Mouse (Mus musculus): ENCODE data around the gene Emx1.

Emx1 gene

GRCm38 (mm10) chr6:85230762-85231161 lies 43.5 kb downstream of the Emx1 start:
- no peak for DNase-seq (ENCODE audit: low read depth, low spot score)

GRCm38 (mm10) chr6:85231469-85231868 lies 44.2 kb downstream of the Emx1 start:
- no peak for DNase-seq (ENCODE audit: low read depth, low spot score)

DNA sequence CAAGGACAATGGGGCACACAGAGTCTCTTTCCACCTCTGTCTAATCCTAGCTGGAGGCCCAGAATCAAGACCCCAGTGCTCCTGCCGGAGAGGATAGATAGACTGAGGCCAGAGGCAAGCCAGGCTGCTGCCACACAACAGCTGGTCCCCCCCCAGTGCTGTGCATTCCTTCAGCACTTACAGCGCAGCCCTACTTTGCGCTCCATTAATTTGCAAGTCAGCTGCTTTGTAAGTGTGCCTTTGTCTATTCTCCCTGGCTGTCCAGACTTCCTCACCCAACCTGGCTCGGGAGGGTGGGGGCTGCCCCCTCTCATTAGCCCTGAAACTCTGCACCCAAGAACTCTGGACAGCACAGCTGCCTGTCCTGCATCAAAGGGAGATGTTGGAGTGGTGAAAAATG lies 44.8 kb downstream of the Emx1 start:
- no peak for DNase-seq (ENCODE audit: low read depth, low spot score)

DNA sequence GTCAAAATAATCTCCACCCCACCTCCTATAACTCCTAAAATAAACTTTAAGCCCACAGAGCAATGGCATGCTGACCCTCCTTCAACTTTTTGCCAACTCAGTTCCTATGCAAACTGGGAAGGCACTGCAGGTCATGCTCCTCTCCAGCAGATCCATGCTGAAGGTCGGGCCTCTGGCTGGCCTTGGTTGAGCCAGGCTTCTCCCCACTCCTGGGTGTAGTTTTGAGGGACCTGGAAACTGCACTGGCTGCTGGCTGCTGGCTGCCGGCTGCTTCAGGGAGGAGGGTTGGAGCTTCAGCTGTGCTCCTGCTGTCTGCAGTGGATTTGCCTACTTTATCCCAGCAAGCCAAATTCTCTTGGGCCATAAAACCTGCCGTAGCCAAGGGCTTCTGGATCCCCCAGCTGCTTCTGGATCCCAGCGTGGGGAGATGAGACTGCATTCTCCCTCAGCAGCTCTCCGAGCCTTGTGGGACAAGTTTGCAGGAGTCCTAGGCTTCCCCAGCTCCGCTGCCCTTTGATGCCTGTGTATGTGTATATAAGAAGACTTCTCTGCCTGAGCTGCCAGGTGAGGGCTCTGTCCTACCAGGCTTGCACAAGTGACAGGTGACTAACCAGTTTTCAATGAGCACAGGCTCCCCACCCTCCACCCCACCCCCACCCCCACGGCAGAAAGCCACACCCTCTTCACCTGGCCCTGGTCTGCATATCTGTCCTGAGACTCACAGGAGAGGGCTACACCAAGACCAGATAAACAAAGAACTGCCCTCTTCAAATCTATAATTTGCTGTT lies 45.8 kb downstream of the Emx1 start:
- no peak for DNase-seq (ENCODE audit: low read depth, low spot score)

DNA sequence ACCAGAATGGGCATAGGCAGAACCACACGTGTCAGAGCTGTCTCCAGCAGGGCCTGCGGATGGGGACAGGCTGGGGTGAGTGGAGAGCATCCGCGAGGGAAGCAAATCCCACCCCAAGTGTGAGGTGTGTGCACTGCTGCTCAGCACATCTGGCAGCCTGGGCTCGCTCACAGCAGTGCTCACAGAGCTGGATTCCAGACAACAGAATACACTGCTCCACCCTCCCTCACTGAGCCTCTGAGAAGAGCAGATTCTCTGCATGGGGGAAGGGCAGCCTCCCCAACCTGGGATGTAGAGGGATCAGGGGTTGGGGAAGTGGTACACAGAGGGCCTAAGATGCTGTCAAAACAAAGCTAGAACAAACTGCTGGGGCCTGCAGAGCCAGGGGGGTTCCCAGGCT lies 47.6 kb downstream of the Emx1 start:
- no peak for DNase-seq (ENCODE audit: low read depth, low spot score)

DNA sequence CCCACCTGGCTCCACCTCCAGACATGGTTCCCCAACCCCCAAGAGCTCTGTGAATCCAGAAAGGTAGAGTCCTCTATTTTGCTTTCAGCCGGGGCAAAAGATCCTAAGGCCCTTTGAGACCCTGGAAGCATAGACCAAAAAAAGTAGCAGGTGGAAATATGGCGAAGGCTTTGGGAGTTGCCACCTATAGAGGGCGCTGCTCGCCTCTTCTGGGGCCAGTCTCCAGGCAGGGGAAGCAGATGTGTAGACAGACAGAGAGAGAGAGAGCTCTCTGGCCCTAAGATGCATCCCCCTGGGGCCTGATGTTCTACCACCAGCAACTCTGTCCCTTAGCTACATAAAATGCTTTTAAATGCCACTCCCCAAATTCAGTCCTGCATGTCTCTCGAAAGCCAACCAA lies 49.8 kb downstream of the Emx1 start:
- no peak for DNase-seq (ENCODE audit: low read depth, low spot score)

- DNase-seq (ENCODE audit: low read depth, low spot score), result no peak
These were observed 50.5 kb downstream of the Emx1 start for GRCm38 (mm10) chr6:85237595-85238337.

GRCm38 (mm10) chr6:85239044-85239489 lies 51.8 kb downstream of the Emx1 start:
- DNase-seq (ENCODE audit: low read depth, low spot score), result peak; percentile 54

- no peak for DNase-seq (ENCODE audit: low read depth, low spot score)
These were observed 62.6 kb downstream of the Emx1 start for GRCm38 (mm10) chr6:85249821-85250220.

DNA sequence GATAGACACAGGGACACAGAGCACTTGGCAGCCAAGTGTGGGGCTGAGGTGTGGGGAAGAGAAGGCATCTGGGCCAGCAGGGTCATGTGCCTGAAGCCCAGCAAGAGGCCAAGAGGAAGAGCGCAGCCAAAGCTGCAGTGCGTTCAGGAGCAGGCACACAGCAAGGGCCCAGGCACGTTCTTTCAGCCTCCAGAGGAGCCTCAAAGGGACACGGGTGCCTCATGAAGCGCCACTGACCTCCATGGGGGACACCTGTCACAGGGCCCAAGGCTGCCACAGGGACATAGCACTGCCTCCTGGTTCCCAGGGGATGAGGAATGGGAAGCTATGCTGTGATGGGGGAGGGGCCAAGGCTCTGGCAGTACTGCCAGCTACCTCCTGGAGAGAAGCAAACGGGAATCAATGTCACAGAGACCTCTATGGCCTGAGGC lies 63.6 kb downstream of the Emx1 start:
- no peak for DNase-seq (ENCODE audit: low read depth, low spot score)

GRCm38 (mm10) chr6:85252251-85253058 lies 65.2 kb downstream of the Emx1 start:
- no peak for DNase-seq (ENCODE audit: low read depth, low spot score)

GRCm38 (mm10) chr6:85253275-85253674 lies 66.0 kb downstream of the Emx1 start:
- DNase-seq (ENCODE audit: low read depth, low spot score), result no peak

Measured in embryo, embryonic 11.5 days (tissue).